Mouse (Mus musculus): ENCODE results near the gene Mnx1. TPM values are rescaled to one million over a fixed set of nuclear protein-coding genes. Genes with fewer than 3 reads are reported as not detected.

Mnx1 gene
- polyA plus RNA-seq, 1 experiment from 2014 or later, result 0.08 TPM

Other genes starting within 250 kb of the Mnx1 start
- 10.1 and 10.2 TPM in 2 replicates for gene Lmbr1, start 100.1 kb downstream of the Mnx1 start, polyA plus RNA-seq (2015; fragmentation: Nextera tagmentation; extraction: Ambion mirVana)
- 27.0 and 30.4 TPM in 2 replicates for gene Nom1, start 43.8 kb downstream of the Mnx1 start, polyA plus RNA-seq (2015; fragmentation: Nextera tagmentation; extraction: Ambion mirVana)
- gene Ube3c, start 90.8 kb upstream of the Mnx1 start, polyA plus RNA-seq (2015; fragmentation: Nextera tagmentation; extraction: Ambion mirVana), result 24.6 and 26.7 TPM in 2 replicates